Mouse (Mus musculus): ENCODE measurements around the gene Cdh23.

Cdh23 gene

GRCm38 (mm10) chr10:60400507-60401295 lies 295.6 kb downstream of the Cdh23 start:
- no peak for DNase-seq (ENCODE audit: low read depth, low spot score)

- DNase-seq (ENCODE audit: low read depth, low spot score), result no peak
These were observed 296.8 kb downstream of the Cdh23 start, which contains the start of gene Gm17455 for GRCm38 (mm10) chr10:60399449-60399848. Gene Gm17455 (plus strand): TSS chr10:60399726.

GRCm38 (mm10) chr10:60398051-60398814 lies 298.1 kb downstream of the Cdh23 start:
- no peak for DNase-seq (ENCODE audit: low read depth, low spot score)

- no peak for DNase-seq (ENCODE audit: low read depth, low spot score)
These were observed 300.7 kb downstream of the Cdh23 start for GRCm38 (mm10) chr10:60395605-60396004.

- DNase-seq (ENCODE audit: low read depth, low spot score), result no peak
These were observed 301.4 kb downstream of the Cdh23 start for GRCm38 (mm10) chr10:60394936-60395335.

- no peak for DNase-seq (ENCODE audit: low read depth, low spot score)
These were observed 304.6 kb downstream of the Cdh23 start for GRCm38 (mm10) chr10:60391661-60392060.

GRCm38 (mm10) chr10:60390904-60391420 lies 305.3 kb downstream of the Cdh23 start:
- DNase-seq (ENCODE audit: low read depth, low spot score), result no peak

- no peak for DNase-seq (ENCODE audit: low read depth, low spot score)
These were observed 305.9 kb downstream of the Cdh23 start for GRCm38 (mm10) chr10:60390177-60390903.

- no peak for DNase-seq (ENCODE audit: low read depth, low spot score)
These were observed 306.8 kb downstream of the Cdh23 start for GRCm38 (mm10) chr10:60389447-60389865.

GRCm38 (mm10) chr10:60388332-60388731 lies 308.0 kb downstream of the Cdh23 start:
- DNase-seq (ENCODE audit: low read depth, low spot score), result no peak

GRCm38 (mm10) chr10:60381142-60381925 lies 315.0 kb downstream of the Cdh23 start:
- DNase-seq (ENCODE audit: low read depth, low spot score), result no peak

- no peak for DNase-seq (ENCODE audit: low read depth, low spot score)
These were observed 316.1 kb downstream of the Cdh23 start for GRCm38 (mm10) chr10:60380229-60380628.

GRCm38 (mm10) chr10:60379419-60379957 lies 316.8 kb downstream of the Cdh23 start:
- DNase-seq (ENCODE audit: low read depth, low spot score), result no peak

GRCm38 (mm10) chr10:60376704-60377103 lies 319.6 kb downstream of the Cdh23 start:
- DNase-seq (ENCODE audit: low read depth, low spot score), result no peak

GRCm38 (mm10) chr10:60373937-60374578 lies 322.2 kb downstream of the Cdh23 start:
- DNase-seq (ENCODE audit: low read depth, low spot score), result no peak

- no peak for DNase-seq (ENCODE audit: low read depth, low spot score)
These were observed 322.8 kb downstream of the Cdh23 start for GRCm38 (mm10) chr10:60373543-60373936.

GRCm38 (mm10) chr10:60371596-60372386 lies 324.5 kb downstream of the Cdh23 start:
- DNase-seq (ENCODE audit: low read depth, low spot score), result no peak

GRCm38 (mm10) chr10:60370601-60371061 lies 325.7 kb downstream of the Cdh23 start:
- DNase-seq (ENCODE audit: low read depth, low spot score), result no peak

GRCm38 (mm10) chr10:60370098-60370497 lies 326.2 kb downstream of the Cdh23 start:
- no peak for DNase-seq (ENCODE audit: low read depth, low spot score)
